Mouse (Mus musculus): ENCODE data around the gene Sccpdh.

- TF ChIP-seq POLR2A (IDR thresholded peaks at IDR 0.05; ENCODE audit: control insufficient read depth, extremely low read depth, insufficient read depth, low read length, poor library complexity) (no peak), CTCF (IDR thresholded peaks at IDR 0.05; ENCODE audit: borderline replicate concordance, control insufficient read depth, extremely low read depth, insufficient read depth, low read length, poor library complexity) (no peak)
These were observed 20.0 kb downstream of the Sccpdh start for GRCm38 (mm10) chr1:179687966-179688365.
